Mouse (Mus musculus): Measurements from ENCODE around the gene Scube1. TPM values are rescaled to one million over a fixed set of nuclear protein-coding genes. Genes with fewer than 3 reads are reported as not detected.

Gene Scube1
- polyA plus RNA-seq, 1 experiment, result 2.9 TPM

- no peaks in the 10 kb centered on the region for H3K27me3 ChIP-seq (ENCODE audit: control insufficient read depth, insufficient read depth, low read length)
- 96% methylated on average over 8 of the region's 8 CpGs for WGBS
- H3K27ac ChIP-seq (ENCODE audit: insufficient read depth, low read length), result no peak overlapping the region
Observed at GRCm38 (mm10) chr15:83575543-83575942, 149.3 kb downstream of the Scube1 start.

GRCm38 (mm10) chr15:83574731-83575351 is 150.0 kb downstream of the Scube1 start:
- 71% methylated on average over 6 of the region's 6 CpGs for WGBS
- Histone ChIP-seq H3K27me3 (ENCODE audit: control insufficient read depth, insufficient read depth, low read length) (no peaks in the 10 kb centered on the region), H3K4me1 (ENCODE audit: control insufficient read depth, insufficient read depth, low read length) (no peaks in the 10 kb centered on the region), H3K27ac (ENCODE audit: insufficient read depth, low read length) (no peak overlapping the region), H3K4me3 (replicated peaks; ENCODE audit: insufficient read depth, low read depth, low read length) (no peak overlapping the region)
- DNase-seq, result no peak
- TF ChIP-seq CTCF (IDR thresholded peaks at IDR 0.05; ENCODE audit: borderline replicate concordance, insufficient read depth, low read depth, low read length) (no peak), POLR2A (IDR thresholded peaks at IDR 0.05; ENCODE audit: borderline replicate concordance, insufficient read depth, low read length) (no peak)

More at GRCm38 (mm10) chr15:83575543-83575942, 149.3 kb downstream of the Scube1 start:
- TF ChIP-seq POLR2A (IDR thresholded peaks at IDR 0.05; ENCODE audit: borderline replicate concordance, insufficient read depth, low read length) (no peak), CTCF (IDR thresholded peaks at IDR 0.05; ENCODE audit: borderline replicate concordance, insufficient read depth, low read depth, low read length) (no peak)
- H3K4me1 ChIP-seq (ENCODE audit: control insufficient read depth, insufficient read depth, low read length), result no peaks in the 10 kb centered on the region
- H3K4me3 ChIP-seq (replicated peaks; ENCODE audit: insufficient read depth, low read depth, low read length), result no peak overlapping the region
- DNase-seq, result no peak

- Histone ChIP-seq H3K27me3 (ENCODE audit: control insufficient read depth, insufficient read depth, low read length) (no peaks in the 10 kb centered on the region), H3K27ac (ENCODE audit: insufficient read depth, low read length) (no peak overlapping the region), H3K4me3 (replicated peaks; ENCODE audit: insufficient read depth, low read depth, low read length) (no peak overlapping the region), H3K4me1 (ENCODE audit: control insufficient read depth, insufficient read depth, low read length) (no peaks in the 10 kb centered on the region)
- DNase-seq, result peak; percentile 55 to 58
- TF ChIP-seq POLR2A (IDR thresholded peaks at IDR 0.05; ENCODE audit: borderline replicate concordance, insufficient read depth, low read length) (no peak), CTCF (IDR thresholded peaks at IDR 0.05; ENCODE audit: borderline replicate concordance, insufficient read depth, low read depth, low read length) (no peak)
- 29% methylated on average over 12 of the region's 12 CpGs for WGBS
Observed at GRCm38 (mm10) chr15:83573606-83574005, 151.2 kb downstream of the Scube1 start.

GRCm38 (mm10) chr15:83572132-83572531 is 152.7 kb downstream of the Scube1 start:
- no peak for DNase-seq
- H3K4me3 ChIP-seq (replicated peaks; ENCODE audit: insufficient read depth, low read depth, low read length), result no peak overlapping the region
- 77% methylated on average over 4 of the region's 4 CpGs for WGBS
- H3K4me1 ChIP-seq (ENCODE audit: control insufficient read depth, insufficient read depth, low read length), result no peaks in the 10 kb centered on the region
- no peaks in the 10 kb centered on the region for H3K27me3 ChIP-seq (ENCODE audit: control insufficient read depth, insufficient read depth, low read length)
- TF ChIP-seq POLR2A (IDR thresholded peaks at IDR 0.05; ENCODE audit: borderline replicate concordance, insufficient read depth, low read length) (no peak), CTCF (IDR thresholded peaks at IDR 0.05; ENCODE audit: borderline replicate concordance, insufficient read depth, low read depth, low read length) (no peak)
- no peak overlapping the region for H3K27ac ChIP-seq (ENCODE audit: insufficient read depth, low read length)

GRCm38 (mm10) chr15:83571636-83572035 is 153.2 kb downstream of the Scube1 start:
- no peak overlapping the region for H3K27ac ChIP-seq (ENCODE audit: insufficient read depth, low read length)
- WGBS, result 69% methylated on average over 5 of the region's 5 CpGs
- no peaks in the 10 kb centered on the region for H3K4me1 ChIP-seq (ENCODE audit: control insufficient read depth, insufficient read depth, low read length)
- no peak for TF ChIP-seq CTCF (IDR thresholded peaks at IDR 0.05; ENCODE audit: borderline replicate concordance, insufficient read depth, low read depth, low read length)
- no peak for TF ChIP-seq POLR2A (IDR thresholded peaks at IDR 0.05; ENCODE audit: borderline replicate concordance, insufficient read depth, low read length)
- H3K27me3 ChIP-seq (ENCODE audit: control insufficient read depth, insufficient read depth, low read length), result no peaks in the 10 kb centered on the region
- H3K4me3 ChIP-seq (replicated peaks; ENCODE audit: insufficient read depth, low read depth, low read length), result no peak overlapping the region
- DNase-seq, result no peak

- TF ChIP-seq POLR2A (IDR thresholded peaks at IDR 0.05; ENCODE audit: borderline replicate concordance, insufficient read depth, low read length) (no peak), CTCF (IDR thresholded peaks at IDR 0.05; ENCODE audit: borderline replicate concordance, insufficient read depth, low read depth, low read length) (no peak)
- H3K27me3 ChIP-seq (ENCODE audit: control insufficient read depth, insufficient read depth, low read length), result no peaks in the 10 kb centered on the region
- H3K27ac ChIP-seq (ENCODE audit: insufficient read depth, low read length), result no peak overlapping the region
- no peak for DNase-seq
- no peaks in the 10 kb centered on the region for H3K4me1 ChIP-seq (ENCODE audit: control insufficient read depth, insufficient read depth, low read length)
- WGBS, result 65% methylated on average over 2 of the region's 2 CpGs
- H3K4me3 ChIP-seq (replicated peaks; ENCODE audit: insufficient read depth, low read depth, low read length), result no peak overlapping the region
Observed at GRCm38 (mm10) chr15:83570641-83571040, 154.2 kb downstream of the Scube1 start.

GRCm38 (mm10) chr15:83569682-83570081 is 155.1 kb downstream of the Scube1 start:
- Histone ChIP-seq H3K4me3 (replicated peaks; ENCODE audit: insufficient read depth, low read depth, low read length) (no peak overlapping the region), H3K4me1 (ENCODE audit: control insufficient read depth, insufficient read depth, low read length) (no peaks in the 10 kb centered on the region), H3K27me3 (ENCODE audit: control insufficient read depth, insufficient read depth, low read length) (no peaks in the 10 kb centered on the region), H3K27ac (ENCODE audit: insufficient read depth, low read length) (no peak overlapping the region)
- WGBS, result 68% methylated on average over 11 of the region's 11 CpGs
- TF ChIP-seq POLR2A (IDR thresholded peaks at IDR 0.05; ENCODE audit: borderline replicate concordance, insufficient read depth, low read length), result no peak
- TF ChIP-seq CTCF (IDR thresholded peaks at IDR 0.05; ENCODE audit: borderline replicate concordance, insufficient read depth, low read depth, low read length), result no peak
- DNase-seq, result no peak

GRCm38 (mm10) chr15:83568544-83568943 is 156.3 kb downstream of the Scube1 start:
- Histone ChIP-seq H3K27me3 (ENCODE audit: control insufficient read depth, insufficient read depth, low read length) (no peaks in the 10 kb centered on the region), H3K27ac (ENCODE audit: insufficient read depth, low read length) (no peak overlapping the region), H3K4me3 (replicated peaks; ENCODE audit: insufficient read depth, low read depth, low read length) (no peak overlapping the region), H3K4me1 (ENCODE audit: control insufficient read depth, insufficient read depth, low read length) (no peaks in the 10 kb centered on the region)
- TF ChIP-seq CTCF (IDR thresholded peaks at IDR 0.05; ENCODE audit: borderline replicate concordance, insufficient read depth, low read depth, low read length) (no peak), POLR2A (IDR thresholded peaks at IDR 0.05; ENCODE audit: borderline replicate concordance, insufficient read depth, low read length) (no peak)
- WGBS, result 98% methylated on average over 5 of the region's 5 CpGs
- DNase-seq, result no peak

All from cerebellum, adult 2 months (tissue).